Mouse (Mus musculus): Measurements from ENCODE around the gene Otud3.

GRCm38 (mm10) chr4:138884261-138884660 lies 29.5 kb downstream of the Otud3 start:
- TF ChIP-seq CTCF (IDR thresholded peaks at IDR 0.05; ENCODE audit: extremely low read depth, insufficient read length, insufficient replicate concordance, low read depth, low read length) (peak; percentile 90; the same call in 1 of the 2 replicates), POLR2A (IDR thresholded peaks at IDR 0.05; ENCODE audit: low read depth, low read length) (no peak)
